Mouse (Mus musculus) embryonic facial prominence, embryonic 15.5 days (tissue): Measurements from ENCODE around the gene Slc15a1. TPM values are rescaled to one million over a fixed set of nuclear protein-coding genes. Genes with fewer than 3 reads are reported as not detected.

Experiments
- ATAC-seq: fragments of 200-750 bp; cut with Nextera tagmentation; 2 replicates; pipeline ENCODE4 v1.8.0; 2017; ENCODE audit warnings: low read depth, moderate TSS enrichment; ENCODE audit not compliant: insufficient number of reproducible peaks, low FRiP score, low TSS enrichment
- H3K27ac ChIP-seq: fragments of 300-500 bp; sonication (generic); replicated peaks from 2 replicates; pipeline ENCODE4 v1.5.1; 2015; ENCODE audit warnings: mild to moderate bottlenecking, inconsistent platforms
- H3K27me3 ChIP-seq: fragments of 300-500 bp; sonication (generic); 2 replicates; pipeline ENCODE4 v1.6.1; 2015; ENCODE audit warnings: inconsistent platforms
- H3K36me3 ChIP-seq: fragments of 300-500 bp; sonication (generic); 2 replicates; pipeline ENCODE4 v1.6.1; 2015; ENCODE audit warnings: mild to moderate bottlenecking, inconsistent platforms
- H3K4me1 ChIP-seq: fragments of 300-500 bp; sonication (generic); 2 replicates; pipeline ENCODE4 v1.6.1; 2015; ENCODE audit warnings: inconsistent platforms
- H3K4me2 ChIP-seq: fragments of 300-500 bp; sonication (generic); replicated peaks from 2 replicates; pipeline ENCODE4 v1.6.1; 2015; ENCODE audit warnings: mild to moderate bottlenecking, inconsistent platforms
- H3K4me3 ChIP-seq: fragments of 300-500 bp; sonication (generic); replicated peaks from 2 replicates; pipeline ENCODE4 v1.5.1; 2015; ENCODE audit warnings: mild to moderate bottlenecking, inconsistent platforms
- H3K9ac ChIP-seq: fragments of 300-500 bp; sonication (generic); 2 replicates; pipeline ENCODE4 v1.6.1; 2015; ENCODE audit warnings: inconsistent platforms
- H3K9me3 ChIP-seq: fragments of 300-500 bp; sonication (generic); replicated peaks from 2 replicates; pipeline ENCODE4 v1.6.1; 2016; ENCODE audit warnings: inconsistent platforms
- WGBS: fragments of 180-500 bp; shearing (Covaris S2); methylation state at CpG from one replicate; pipeline ENCODE4 v1.1.7; 2015; 5-methylcytosine and 5-hydroxymethylcytosine counted together
- polyA plus RNA-seq: library from polyadenylated mRNA; unstranded; fragments of >200 nt; fragmentation: Nextera tagmentation; extraction: Ambion mirVana; gene quantifications from 2 replicates; pipeline ENCODE4 v1.2.1, GENCODE M21; 2015

Slc15a1 gene
- polyA plus RNA-seq, 1 experiment from 2014 or later, result 2.8 TPM

DNA sequence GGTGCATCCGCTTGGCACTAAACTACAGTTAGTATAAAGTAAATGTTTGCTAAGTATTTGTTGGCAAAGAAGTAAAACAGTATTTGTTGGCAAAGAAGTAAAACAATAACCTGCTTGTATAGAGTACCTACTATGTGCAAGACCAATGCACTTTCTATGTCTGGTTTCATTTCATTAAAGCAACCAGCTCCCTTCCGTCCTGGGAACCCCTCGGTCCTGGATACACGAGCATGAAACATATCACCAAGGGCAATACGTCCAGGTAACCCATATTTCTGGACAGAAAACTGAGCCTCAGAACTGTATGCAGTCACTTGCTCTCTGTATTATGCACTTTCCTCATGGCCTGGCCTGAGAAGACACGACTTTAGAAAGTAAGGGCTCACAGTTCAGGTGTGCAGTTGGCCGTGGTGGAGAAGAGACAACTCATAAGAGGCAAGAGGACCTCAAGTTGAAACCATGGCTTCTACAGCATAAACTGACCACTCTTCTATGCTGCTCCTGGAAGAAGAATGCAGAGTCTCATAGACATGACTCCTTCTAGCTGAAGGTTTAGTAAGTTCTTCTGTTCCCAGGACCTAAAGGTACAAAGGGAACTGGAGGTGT is 53.5 kb downstream of the Slc15a1 start:
- no peak overlapping the region for H3K9ac ChIP-seq
- no peak overlapping the region for H3K27ac ChIP-seq
- H3K4me2 ChIP-seq, result no peak overlapping the region
- H3K36me3 ChIP-seq, result no peaks in the 10 kb centered on the region
- ATAC-seq, result no peak
- peaks cover 8% of the 10 kb centered on the region; the same call in 1 of the 2 replicates for H3K4me1 ChIP-seq
- WGBS, result 66% methylated on average over 7 of the region's 7 CpGs
- no peaks in the 10 kb centered on the region for H3K9me3 ChIP-seq
- H3K27me3 ChIP-seq, result no peaks in the 10 kb centered on the region
- H3K4me3 ChIP-seq, result no peak overlapping the region

DNA sequence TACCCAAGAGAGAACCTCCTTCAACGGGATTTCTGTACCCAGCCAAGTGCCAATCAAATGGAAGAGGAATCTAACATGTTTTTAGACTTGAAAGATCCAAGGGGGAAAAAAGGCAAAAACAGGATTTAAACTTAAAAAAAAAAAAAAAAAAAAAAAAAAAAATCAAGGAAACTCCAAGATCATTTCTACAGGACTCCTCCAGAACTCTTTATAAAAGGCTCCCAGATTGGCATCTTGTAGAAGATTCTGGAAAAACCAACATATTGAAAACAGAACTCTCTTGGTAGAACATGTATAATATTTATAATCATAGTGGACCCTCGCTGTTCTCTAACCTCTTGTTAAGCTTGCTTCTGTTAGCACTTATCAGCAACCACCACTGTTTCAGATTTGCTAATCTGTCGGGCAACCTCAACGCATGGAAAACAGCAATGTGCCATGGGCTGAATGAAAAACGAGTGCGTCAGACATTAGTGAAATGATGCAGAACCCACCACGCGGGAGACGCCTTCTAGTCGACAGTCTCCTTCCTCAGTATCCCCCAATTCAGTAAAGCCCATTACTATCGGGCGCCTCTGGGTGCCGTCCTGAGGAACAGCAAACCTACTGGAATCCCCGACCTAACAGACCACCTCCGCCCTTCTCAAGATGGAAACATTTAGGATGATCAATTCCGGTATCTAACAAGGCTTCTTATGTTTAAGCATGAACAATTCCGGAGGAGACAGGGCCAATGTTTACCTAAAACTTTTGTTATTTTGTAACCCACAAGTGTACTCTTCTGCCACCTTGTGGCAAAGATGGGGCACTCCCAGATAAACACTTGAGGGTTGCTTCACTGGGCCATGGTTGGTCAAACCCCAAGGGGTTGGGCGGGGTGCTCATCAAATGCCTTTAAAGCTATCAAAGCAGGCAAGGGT is 54.3 kb downstream of the Slc15a1 start:
- H3K4me3 ChIP-seq, result peak overlapping the region; percentile 30
- peaks cover 8% of the 10 kb centered on the region; the same call in 1 of the 2 replicates for H3K4me1 ChIP-seq
- no peak overlapping the region for H3K9ac ChIP-seq
- no peak for ATAC-seq
- no peak overlapping the region for H3K27ac ChIP-seq
- H3K27me3 ChIP-seq, result no peaks in the 10 kb centered on the region
- 17% methylated on average over 18 of the region's 18 CpGs for WGBS
- no peaks in the 10 kb centered on the region for H3K9me3 ChIP-seq
- H3K4me2 ChIP-seq, result peak overlapping the region; percentile 61
- no peaks in the 10 kb centered on the region for H3K36me3 ChIP-seq

DNA sequence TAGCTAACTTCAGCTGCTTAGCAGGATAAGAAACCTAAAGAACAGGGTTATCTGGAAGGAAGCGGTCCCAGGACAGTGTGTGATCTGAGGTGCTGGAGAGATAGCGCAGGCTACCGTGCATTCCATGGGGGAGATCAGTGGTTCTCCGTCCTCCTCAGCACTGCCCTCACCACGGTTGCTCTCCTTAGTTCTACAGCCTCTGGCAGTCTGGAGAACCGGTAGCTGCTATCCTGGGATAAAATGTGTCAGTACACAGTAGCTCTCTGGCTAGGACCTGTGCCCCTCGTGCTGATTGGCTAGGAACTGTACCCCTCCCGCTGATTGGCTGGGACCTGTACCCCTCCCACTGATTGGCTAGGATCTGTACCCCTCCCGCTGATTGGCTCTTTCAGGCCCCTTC is 58.1 kb downstream of the Slc15a1 start:
- WGBS, result 19% methylated on average over 9 of the region's 9 CpGs
- H3K4me3 ChIP-seq, result no peak overlapping the region
- no peaks in the 10 kb centered on the region for H3K9me3 ChIP-seq
- 0 out of 2 replicates have a peak, but pooled peaks cover 8% of the 10 kb centered on the region for H3K4me1 ChIP-seq
- H3K36me3 ChIP-seq, result no peaks in the 10 kb centered on the region
- H3K27ac ChIP-seq, result no peak overlapping the region
- no peaks in the 10 kb centered on the region for H3K27me3 ChIP-seq
- peak; percentile 60 for ATAC-seq
- H3K9ac ChIP-seq, result no peak overlapping the region
- no peak overlapping the region for H3K4me2 ChIP-seq

DNA sequence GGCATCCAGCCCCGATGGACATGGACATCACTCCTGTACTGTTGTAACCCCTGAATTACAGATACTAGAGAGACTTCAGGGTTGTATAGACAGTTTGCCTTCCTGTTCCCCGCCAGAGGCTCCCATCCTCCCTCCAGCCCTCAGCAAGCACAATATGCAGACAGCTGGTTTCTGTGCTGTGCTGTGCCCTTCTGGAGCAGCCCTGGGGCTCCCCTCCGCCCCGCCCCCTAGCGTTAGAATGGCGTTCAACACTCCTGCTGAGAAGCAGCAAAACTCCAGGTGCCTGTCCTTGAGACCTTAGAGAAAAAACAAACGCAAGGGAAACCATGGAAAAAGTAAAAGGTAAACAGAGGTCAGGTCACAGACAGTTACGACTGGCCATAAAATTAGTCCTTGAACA is 59.9 kb downstream of the Slc15a1 start:
- WGBS, result 13% methylated on average over 8 of the region's 8 CpGs
- Histone ChIP-seq H3K4me3 (no peak overlapping the region), H3K4me1 (0 out of 2 replicates have a peak, but pooled peaks cover 4% of the 10 kb centered on the region), H3K27ac (no peak overlapping the region), H3K9ac (no peak overlapping the region), H3K9me3 (no peaks in the 10 kb centered on the region), H3K27me3 (no peaks in the 10 kb centered on the region), H3K36me3 (no peaks in the 10 kb centered on the region), H3K4me2 (no peak overlapping the region)
- no peak for ATAC-seq

DNA sequence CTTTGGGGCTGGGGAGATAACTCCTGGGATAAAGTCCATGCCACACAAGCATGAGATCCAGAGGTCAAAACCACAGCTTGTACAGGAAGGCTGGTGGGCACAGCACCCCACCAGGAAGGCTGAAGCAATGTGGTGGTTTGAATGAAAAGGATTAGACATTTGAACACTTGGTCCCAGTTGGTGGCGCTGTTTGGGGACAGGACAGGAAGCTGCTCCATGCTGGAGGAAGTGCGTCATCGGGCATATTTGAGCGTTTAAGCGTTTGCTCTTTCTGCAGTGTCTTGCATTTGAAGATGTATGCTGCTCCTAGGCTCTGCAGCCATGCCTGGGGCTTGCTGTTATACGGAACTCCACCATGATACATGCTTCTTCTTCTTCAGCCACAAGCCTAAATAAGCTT is 64.2 kb downstream of the Slc15a1 start:
- Histone ChIP-seq H3K36me3 (no peaks in the 10 kb centered on the region), H3K4me1 (no peaks in the 10 kb centered on the region), H3K9me3 (no peaks in the 10 kb centered on the region), H3K4me3 (no peak overlapping the region), H3K27me3 (no peaks in the 10 kb centered on the region), H3K4me2 (no peak overlapping the region), H3K27ac (no peak overlapping the region), H3K9ac (no peak overlapping the region)
- WGBS, result 86% methylated on average over 6 of the region's 6 CpGs
- no peak for ATAC-seq

DNA sequence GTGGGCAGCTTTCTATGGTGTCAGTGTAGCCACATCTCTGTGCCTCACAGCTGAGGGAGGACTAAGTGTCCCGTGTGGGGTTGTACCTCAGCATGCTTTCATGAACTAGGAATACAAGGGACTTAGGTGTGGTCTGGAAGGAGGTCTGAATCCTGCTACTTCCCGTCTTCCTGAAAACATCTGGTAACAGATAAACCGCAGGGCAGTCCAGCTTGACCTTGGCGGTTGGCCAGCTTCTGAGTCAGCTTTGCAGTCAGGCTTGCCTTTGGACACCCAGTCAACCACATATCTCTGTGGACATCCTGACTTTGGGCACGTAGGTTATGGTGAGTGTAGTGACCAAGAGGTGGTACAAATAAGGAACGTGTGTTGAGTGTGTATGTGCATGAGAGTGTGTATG is 68.0 kb downstream of the Slc15a1 start:
- no peak overlapping the region for H3K9ac ChIP-seq
- no peaks in the 10 kb centered on the region for H3K4me1 ChIP-seq
- no peaks in the 10 kb centered on the region for H3K36me3 ChIP-seq
- no peak overlapping the region for H3K4me3 ChIP-seq
- no peak overlapping the region for H3K4me2 ChIP-seq
- 72% methylated on average over 6 of the region's 6 CpGs for WGBS
- H3K9me3 ChIP-seq, result no peaks in the 10 kb centered on the region
- H3K27me3 ChIP-seq, result no peaks in the 10 kb centered on the region
- H3K27ac ChIP-seq, result no peak overlapping the region
- no peak for ATAC-seq

DNA sequence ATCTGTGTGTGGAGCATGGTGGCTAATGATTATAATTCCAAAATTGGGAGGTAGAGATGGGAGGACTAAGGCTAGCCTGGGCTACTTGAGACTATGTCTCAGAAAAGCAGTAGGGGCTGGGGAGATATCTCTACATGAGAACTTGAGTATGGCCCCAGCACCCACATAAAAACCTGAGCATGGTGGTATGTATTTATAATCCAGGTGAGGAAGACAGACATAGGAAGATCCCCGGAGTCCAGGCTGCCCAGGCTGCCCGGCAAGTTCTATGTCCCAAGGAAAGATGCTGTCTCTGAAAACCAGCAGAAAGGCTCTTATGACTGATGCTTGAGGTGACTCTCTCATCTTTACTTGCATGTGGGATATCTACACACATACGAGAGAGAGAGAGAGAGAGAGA is 68.6 kb downstream of the Slc15a1 start:
- no peak for ATAC-seq
- Histone ChIP-seq H3K9ac (no peak overlapping the region), H3K9me3 (no peaks in the 10 kb centered on the region), H3K36me3 (no peaks in the 10 kb centered on the region), H3K27me3 (no peaks in the 10 kb centered on the region), H3K4me1 (no peaks in the 10 kb centered on the region), H3K4me2 (no peak overlapping the region), H3K27ac (no peak overlapping the region), H3K4me3 (no peak overlapping the region)
- WGBS, result 82% methylated on average over 3 of the region's 3 CpGs

DNA sequence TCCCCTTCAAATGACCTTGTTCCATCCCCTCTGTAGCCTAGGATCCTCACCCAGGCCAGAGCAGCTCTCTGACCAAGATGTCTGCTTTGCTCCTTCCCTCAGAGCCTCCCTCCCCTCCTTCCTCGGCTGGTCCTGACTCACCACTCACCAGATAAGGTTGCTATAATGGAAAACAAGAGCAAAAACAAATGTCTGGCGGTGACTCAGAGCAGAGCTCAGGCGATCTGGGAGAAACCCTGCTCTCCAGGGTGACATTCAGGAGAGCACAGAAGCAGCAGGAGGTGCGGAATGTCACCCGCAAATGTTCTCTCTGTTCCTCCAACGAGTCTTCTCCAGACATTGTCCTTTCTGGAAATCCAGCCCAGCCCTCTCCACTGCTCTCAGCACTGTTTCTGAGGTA is 69.3 kb downstream of the Slc15a1 start:
- ATAC-seq, result no peak
- H3K27me3 ChIP-seq, result no peaks in the 10 kb centered on the region
- 46% methylated on average over 6 of the region's 6 CpGs for WGBS
- H3K9me3 ChIP-seq, result no peaks in the 10 kb centered on the region
- H3K9ac ChIP-seq, result no peak overlapping the region
- H3K4me1 ChIP-seq, result no peaks in the 10 kb centered on the region
- no peak overlapping the region for H3K27ac ChIP-seq
- no peaks in the 10 kb centered on the region for H3K36me3 ChIP-seq
- no peak overlapping the region for H3K4me3 ChIP-seq
- H3K4me2 ChIP-seq, result no peak overlapping the region

DNA sequence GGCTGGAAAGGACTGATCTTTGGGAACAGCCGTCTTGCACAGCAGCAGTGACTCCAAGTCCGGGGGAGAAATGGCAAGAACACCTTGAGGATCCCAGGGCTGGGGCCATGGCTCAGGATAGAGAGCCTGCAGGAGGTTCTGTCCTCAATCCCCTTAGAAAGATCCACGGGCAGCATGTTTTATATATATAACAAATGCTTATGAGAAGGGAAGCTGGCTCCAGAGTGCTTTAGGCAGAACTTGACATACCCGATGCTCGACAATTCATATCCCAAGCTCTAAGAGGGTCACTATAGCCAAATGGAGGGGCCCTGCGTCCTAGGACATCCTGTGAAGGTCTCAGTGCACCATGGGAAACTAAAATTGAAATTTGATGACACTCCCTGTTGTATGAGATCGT is 73.8 kb downstream of the Slc15a1 start:
- 78% methylated on average over 7 of the region's 7 CpGs for whole genome bisulfite sequencing
- no peak overlapping the region for H3K4me2 ChIP-seq

DNA sequence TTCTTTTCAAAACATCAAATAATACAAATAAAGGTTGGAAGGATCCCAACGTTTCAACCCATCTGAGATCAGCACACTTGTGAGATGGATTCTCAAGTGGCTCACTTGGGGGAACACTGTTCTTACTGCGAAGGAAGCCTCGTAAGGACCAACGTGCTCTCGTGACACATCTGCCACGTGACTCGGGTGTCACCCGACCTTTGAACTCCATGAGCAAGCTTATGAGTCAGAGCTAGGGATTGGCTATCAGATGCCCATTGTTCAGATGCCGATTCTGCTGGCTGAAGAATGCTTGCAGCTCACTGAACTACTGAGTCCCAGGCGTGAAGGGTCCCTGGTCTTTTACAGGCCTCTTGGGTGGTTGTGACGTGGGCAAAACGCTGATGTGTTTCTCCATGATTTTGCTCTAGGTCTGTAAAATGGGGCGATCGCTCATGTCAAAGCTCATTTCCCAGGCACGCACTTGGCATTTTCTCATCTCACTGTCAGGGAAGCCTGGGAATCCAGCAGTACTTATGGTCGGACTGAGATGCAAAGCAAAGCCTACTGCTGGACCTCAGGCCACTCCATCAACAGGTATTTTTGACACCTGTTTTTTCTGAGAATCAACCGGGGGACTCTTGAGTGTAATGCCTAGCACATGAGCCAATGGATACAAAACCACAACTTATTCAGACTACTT is 75.1 kb downstream of the Slc15a1 start:
- H3K9ac ChIP-seq, result no peak overlapping the region
- H3K9me3 ChIP-seq, result no peaks in the 10 kb centered on the region
- no peak overlapping the region for H3K4me3 ChIP-seq
- no peaks in the 10 kb centered on the region for H3K27me3 ChIP-seq
- no peak for ATAC-seq
- no peaks in the 10 kb centered on the region for H3K4me1 ChIP-seq
- WGBS, result 76% methylated on average over 17 of the region's 17 CpGs
- H3K4me2 ChIP-seq, result no peak overlapping the region
- no peaks in the 10 kb centered on the region for H3K36me3 ChIP-seq
- H3K27ac ChIP-seq, result no peak overlapping the region

More for the DNA sequence above, 73.8 kb downstream of the Slc15a1 start:
- H3K36me3 ChIP-seq, result no peaks in the 10 kb centered on the region
- no peak overlapping the region for H3K27ac ChIP-seq
- no peaks in the 10 kb centered on the region for H3K4me1 ChIP-seq
- no peaks in the 10 kb centered on the region for H3K9me3 ChIP-seq
- H3K4me3 ChIP-seq, result no peak overlapping the region
- no peaks in the 10 kb centered on the region for H3K27me3 ChIP-seq
- H3K9ac ChIP-seq, result no peak overlapping the region
- ATAC-seq, result no peak

DNA sequence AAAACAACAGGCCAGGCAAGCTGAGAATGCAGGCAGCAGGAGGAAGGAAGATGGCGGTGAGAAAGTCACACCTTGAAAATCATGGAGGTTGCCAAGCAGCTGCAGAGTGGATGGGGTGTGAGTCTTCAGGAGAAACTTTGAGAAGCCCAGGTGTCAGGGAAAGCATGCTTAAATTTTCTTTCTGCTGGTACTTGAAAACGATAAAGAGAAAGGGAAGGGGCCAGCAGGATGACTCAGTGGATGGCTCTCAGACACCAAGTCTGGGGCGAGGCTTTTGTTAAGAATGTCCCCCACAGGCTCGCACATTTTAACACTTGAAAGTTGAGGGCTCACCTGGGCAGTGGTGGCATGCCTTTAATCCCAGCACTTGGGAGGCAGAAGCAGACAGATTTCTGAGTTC is 76.9 kb downstream of the Slc15a1 start:
- 0 out of 2 replicates have a peak, but pooled peaks cover 3% of the 10 kb centered on the region for H3K4me1 ChIP-seq
- no peaks in the 10 kb centered on the region for H3K9me3 ChIP-seq
- no peaks in the 10 kb centered on the region for H3K36me3 ChIP-seq
- no peak overlapping the region for H3K4me3 ChIP-seq
- H3K4me2 ChIP-seq, result no peak overlapping the region
- 90% methylated on average over 4 of the region's 4 CpGs for WGBS
- H3K9ac ChIP-seq, result no peak overlapping the region
- ATAC-seq, result no peak
- H3K27ac ChIP-seq, result no peak overlapping the region
- no peaks in the 10 kb centered on the region for H3K27me3 ChIP-seq
